Mouse (Mus musculus) retina, postnatal 7 days (tissue): ENCODE results near the gene Hnrnpll.

ENCODE experiments used
- DNase-seq: peaks from one replicate; pipeline ENCODE4 v3.0.0-alpha.2; 2012; ENCODE audit warnings: low read depth, low spot score

Gene Hnrnpll

GRCm38 (mm10) chr17:79999631-80000030, 62.5 kb downstream of the Hnrnpll start:
- DNase-seq: no peak

GRCm38 (mm10) chr17:79998986-79999385, 63.1 kb downstream of the Hnrnpll start:
- DNase-seq: no peak

- no peak for DNase-seq
Measured at GRCm38 (mm10) chr17:79995091-79995691, 66.9 kb downstream of the Hnrnpll start.

GRCm38 (mm10) chr17:79992114-79992513, 70.0 kb downstream of the Hnrnpll start:
- no peak for DNase-seq

GRCm38 (mm10) chr17:79991166-79991958, 70.8 kb downstream of the Hnrnpll start:
- DNase-seq: no peak

GRCm38 (mm10) chr17:79990161-79990560, 72.0 kb downstream of the Hnrnpll start:
- DNase-seq: no peak

- no peak for DNase-seq
Measured at GRCm38 (mm10) chr17:79984450-79984849, 77.7 kb downstream of the Hnrnpll start.

- DNase-seq: no peak
Measured at GRCm38 (mm10) chr17:79982955-79983529, 79.1 kb downstream of the Hnrnpll start.

- no peak for DNase-seq
Measured at GRCm38 (mm10) chr17:79982548-79982947, 79.6 kb downstream of the Hnrnpll start.

- DNase-seq: peak; percentile 27
Measured at GRCm38 (mm10) chr17:79981758-79982481, 80.2 kb downstream of the Hnrnpll start.

- DNase-seq: no peak
Measured at GRCm38 (mm10) chr17:79981348-79981747, 80.8 kb downstream of the Hnrnpll start.

- DNase-seq: no peak
Measured at GRCm38 (mm10) chr17:79980421-79981120, 81.6 kb downstream of the Hnrnpll start.
